Mouse (Mus musculus) heart, postnatal 10 days (tissue): ENCODE data around the gene Txndc12. TPM values are rescaled to one million over a fixed set of nuclear protein-coding genes. Genes with fewer than 3 reads are reported as not detected.

Experiments used
- DNase-seq, 2 experiments: peaks; one replicate each; pipeline ENCODE4 v3.0.0; 2021
- intact Hi-C: fragments of 180-260 bp; cut with DNase I; formaldehyde crosslinking; loops from one replicate; pipeline ENCODE4 v1.15.1; 2025
- total RNA-seq, 2 experiments: library from RNA; stranded (reverse); gene quantifications; 2 replicates each; pipeline ENCODE4 v1.2.3; 2021

Gene Txndc12
- total RNA-seq, result 10 to 100 TPM; 52.4 to 60.3 TPM

DNA sequence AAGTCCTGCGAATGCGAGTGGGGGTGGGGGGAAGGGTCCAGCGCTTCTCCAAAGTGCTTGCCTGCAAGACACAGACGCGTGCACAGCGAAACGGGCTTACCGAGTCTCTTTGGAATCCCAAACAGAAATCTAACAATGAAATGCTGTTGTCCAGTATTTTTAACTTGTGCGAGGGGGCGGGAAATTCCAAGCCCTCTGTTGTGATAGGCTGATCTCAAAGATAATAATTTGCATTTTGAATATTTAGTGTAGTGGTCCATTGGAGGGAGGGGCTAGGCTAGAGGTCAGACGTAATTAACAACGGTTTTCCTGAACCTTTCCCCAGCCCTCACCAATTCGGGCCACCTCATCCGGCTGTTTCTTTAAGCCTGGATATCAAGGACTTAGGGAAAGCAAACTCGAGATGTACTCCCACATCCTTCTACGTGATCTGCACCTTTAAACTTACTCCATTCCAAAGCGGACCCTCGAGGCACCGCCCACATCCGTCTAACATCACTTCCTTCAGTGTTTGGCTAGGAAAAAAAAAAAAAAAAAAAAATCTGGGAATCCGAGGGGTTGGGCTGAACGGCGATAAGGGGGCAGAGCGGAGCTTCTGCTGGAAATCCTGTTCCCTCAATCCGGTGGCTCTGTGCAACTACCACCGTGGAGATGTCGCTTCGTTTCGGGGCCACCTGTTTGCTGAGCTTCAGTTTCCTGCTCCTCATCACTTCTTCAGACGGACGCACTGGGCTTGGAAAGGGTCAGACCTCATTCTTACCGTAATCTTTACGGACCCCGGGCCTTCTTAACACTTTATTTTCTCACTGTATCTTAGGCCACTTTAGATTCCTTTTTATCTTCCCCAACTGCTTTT, at the start of gene Txndc12:
Gene Txndc12, plus strand, starts transcription at position 487 of the 856 bp plus-strand sequence.
- DNase-seq, result peak; percentile 91 to 92
- intact Hi-C loops, result no loop called here

DNA sequence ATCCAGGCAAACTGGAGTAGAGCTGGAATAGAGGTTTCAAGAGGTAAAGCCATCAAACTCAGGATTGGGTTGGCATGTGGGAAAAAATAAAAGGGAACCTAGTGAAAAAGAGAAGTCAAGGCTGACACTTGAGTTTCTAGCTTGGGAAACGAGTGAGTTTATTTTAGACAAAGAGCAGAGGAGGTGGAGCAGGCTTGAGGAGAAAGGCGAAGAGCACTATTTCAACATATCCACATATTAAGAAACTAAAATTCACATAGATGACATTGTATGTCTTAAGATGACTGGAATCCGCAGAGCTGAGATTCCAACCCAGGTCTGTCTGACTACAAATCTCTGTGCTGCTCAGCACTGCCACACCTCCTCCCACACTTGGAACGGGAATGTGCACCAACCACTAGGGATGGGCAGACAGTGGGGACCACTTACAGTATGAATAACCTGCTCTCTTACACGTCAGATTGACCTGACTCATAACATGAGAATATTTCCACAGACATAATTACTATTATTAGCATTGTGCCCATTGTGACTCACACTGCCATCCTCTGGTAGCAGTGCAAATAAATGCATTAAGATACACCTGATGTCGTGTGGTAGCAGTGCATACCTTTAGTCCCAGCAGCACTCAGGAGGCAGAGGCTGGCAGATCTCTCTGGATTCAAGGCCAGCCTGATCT, 45.0 kb upstream of the Txndc12 start:
- DNase-seq, result no peak
- intact Hi-C loops, result no loop called here

- no peak for DNase-seq
- intact Hi-C loops, result no loop called here
These were observed 43.9 kb upstream of the Txndc12 start for GRCm38 (mm10) chr4:108790507-108790906.

DNA sequence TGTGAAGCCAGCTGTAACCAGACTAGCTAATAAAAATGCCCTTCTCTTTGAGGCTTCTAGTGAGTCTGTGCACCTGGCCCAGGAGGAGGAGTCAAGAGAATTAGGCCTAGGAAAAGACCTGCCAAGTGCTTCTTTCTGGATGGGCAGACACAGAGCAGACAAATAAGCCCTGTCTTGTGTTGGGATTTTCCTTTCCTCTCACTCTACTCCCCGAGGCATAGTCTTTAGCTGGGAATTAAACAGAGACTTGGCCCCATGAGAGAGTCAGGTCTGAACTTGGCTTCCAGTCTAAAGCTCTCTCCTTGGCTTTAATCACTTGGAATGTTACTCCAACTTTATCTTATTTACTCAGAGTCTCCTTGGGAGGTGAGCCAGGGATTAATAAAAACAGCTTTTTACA, 40.5 kb upstream of the Txndc12 start:
- DNase-seq, result no peak
- intact Hi-C loops, result no loop called here

DNA sequence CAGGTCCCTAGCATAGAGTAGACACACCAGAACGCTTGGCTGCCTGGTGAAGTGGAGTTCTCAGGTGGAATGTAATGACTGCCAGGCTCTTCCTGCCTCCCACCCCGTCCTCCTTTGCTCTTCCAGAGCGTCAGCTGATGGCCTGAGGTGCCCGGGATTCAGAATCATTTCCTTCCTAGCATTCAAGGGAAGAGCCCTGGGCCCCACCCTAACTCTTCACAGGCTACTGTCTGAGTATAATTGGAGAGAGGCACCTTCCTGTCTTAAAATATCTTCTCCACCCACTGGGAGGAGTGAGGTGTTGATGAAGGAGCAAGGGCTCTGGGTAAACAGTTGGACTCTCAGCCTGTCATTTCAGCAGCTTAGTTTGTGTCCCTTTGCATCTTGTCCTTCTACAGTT, 37.7 kb upstream of the Txndc12 start:
- peak in 1 of 2 experiments; percentile 9 for DNase-seq
- intact Hi-C loops, result no loop called here

GRCm38 (mm10) chr4:108798083-108798830, 36.1 kb upstream of the Txndc12 start:
- peak; percentile 71 to 87 for DNase-seq
- intact Hi-C loops, result loop anchor here (2.0 kb wide), 1 partner anchor 181 kb away; no protein-coding TSS in a partner anchor

DNA sequence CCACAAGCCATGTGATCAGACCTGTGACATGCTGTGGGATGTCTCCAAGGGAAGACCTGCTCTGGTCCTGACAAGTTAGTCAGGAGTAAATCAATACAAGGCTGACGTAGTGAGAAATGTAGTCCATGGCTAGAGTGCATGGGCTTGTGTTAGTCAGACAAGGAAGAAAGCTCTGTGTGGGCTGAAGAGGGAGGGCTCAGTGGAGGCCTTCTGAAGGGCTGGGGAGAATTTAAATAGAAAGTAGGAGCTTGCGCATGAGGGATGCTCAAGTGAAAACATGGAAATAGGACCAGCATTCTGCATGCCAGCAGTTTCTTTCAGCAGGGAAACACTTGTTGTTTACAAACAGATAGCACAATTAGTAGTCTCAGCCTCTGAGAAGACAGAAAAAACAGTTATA, 30.9 kb upstream of the Txndc12 start:
- DNase-seq, result no peak
- intact Hi-C loops, result loop anchor here (5.0 kb wide), 1 partner anchor 64 kb away; no protein-coding TSS in a partner anchor

- intact Hi-C loops, result no loop called here
These were observed 23.3 kb upstream of the Txndc12 start for GRCm38 (mm10) chr4:108811142-108811541.

DNA sequence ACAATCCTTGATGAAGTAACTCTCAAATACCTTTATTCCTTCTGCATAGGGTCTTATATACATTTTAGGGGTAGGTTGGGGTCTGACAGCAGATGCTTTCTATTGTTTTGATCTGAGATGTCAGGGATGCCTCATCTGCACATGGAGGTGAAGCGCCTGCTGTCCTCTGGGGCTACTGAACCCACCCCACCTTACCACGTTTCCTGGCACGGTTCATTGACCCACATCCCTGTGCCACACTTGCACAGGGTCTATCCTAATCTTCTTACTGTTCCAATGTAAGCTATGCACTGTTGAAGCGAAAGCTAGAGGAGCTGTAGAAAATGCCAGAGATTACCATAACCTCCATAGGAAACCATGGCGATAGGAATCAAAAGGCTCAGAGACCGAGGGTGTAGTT, 22.9 kb upstream of the Txndc12 start:
- DNase-seq, result no peak
- intact Hi-C loops, result no loop called here

More at GRCm38 (mm10) chr4:108811142-108811541, 23.3 kb upstream of the Txndc12 start:
- no peak for DNase-seq

- DNase-seq, result no peak
- intact Hi-C loops, result no loop called here
These were observed 8.7 kb upstream of the Txndc12 start for GRCm38 (mm10) chr4:108825677-108826076.

DNA sequence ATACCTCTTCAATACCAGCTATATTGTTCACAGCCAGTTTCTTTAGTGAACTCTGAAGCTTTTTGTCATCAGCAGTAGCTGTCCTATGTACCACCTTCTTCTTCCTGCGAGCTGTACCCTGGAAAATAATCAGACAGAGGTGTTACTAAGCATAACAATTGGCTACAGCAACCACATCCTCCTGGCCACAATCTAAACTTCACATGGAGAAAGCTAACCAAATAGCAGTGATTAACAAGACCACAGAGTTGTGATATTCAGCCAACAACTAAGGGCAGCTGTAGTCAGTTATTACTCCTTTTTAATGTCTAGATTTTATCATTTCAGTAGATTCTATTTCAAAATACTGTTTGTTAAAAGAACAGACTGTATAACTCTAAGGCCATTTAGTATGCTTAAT, 8.3 kb upstream of the Txndc12 start:
- DNase-seq, result no peak
- intact Hi-C loops, result no loop called here

DNA sequence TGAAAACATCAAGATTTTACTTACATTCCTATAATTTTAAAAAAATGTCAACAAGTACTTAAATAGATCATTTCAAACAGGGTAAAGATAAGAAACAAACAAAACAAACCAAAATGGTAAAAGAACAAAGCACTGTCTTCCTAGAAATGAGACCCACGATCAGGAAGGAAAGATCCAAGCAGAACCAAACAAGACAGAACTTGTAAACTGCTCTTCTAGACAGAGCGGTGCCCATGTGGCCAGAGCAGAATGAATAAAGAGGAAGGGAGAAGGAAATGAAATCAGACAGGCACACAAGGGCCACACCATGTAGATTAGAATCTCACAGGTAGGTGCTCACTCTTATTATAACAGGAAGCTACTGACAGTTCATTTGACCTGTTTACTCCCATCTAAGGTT, 7.8 kb upstream of the Txndc12 start:
- no peak for DNase-seq

DNA sequence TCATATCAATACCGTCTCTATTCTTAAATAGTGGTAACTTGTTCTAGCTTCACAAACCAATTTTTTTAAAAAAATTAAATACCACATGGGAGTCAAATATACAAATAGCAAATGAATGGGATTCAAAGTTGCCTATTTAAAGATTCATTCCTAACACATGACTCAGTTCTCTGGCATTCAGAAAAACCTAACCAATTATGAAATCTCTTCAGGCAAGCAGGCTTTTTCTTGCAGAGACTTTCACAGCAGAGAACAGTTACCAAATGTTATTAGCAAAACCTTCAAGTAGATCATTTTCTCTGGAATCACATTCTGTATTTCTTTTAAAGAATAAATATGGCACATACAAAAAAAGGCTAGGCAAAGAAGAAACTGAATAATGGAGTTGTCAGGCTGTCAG, 3.7 kb upstream of the Txndc12 start:
- intact Hi-C loops, result no loop called here
- DNase-seq, result no peak

More for the DNA sequence above, 7.8 kb upstream of the Txndc12 start:
- intact Hi-C loops, result no loop called here

DNA sequence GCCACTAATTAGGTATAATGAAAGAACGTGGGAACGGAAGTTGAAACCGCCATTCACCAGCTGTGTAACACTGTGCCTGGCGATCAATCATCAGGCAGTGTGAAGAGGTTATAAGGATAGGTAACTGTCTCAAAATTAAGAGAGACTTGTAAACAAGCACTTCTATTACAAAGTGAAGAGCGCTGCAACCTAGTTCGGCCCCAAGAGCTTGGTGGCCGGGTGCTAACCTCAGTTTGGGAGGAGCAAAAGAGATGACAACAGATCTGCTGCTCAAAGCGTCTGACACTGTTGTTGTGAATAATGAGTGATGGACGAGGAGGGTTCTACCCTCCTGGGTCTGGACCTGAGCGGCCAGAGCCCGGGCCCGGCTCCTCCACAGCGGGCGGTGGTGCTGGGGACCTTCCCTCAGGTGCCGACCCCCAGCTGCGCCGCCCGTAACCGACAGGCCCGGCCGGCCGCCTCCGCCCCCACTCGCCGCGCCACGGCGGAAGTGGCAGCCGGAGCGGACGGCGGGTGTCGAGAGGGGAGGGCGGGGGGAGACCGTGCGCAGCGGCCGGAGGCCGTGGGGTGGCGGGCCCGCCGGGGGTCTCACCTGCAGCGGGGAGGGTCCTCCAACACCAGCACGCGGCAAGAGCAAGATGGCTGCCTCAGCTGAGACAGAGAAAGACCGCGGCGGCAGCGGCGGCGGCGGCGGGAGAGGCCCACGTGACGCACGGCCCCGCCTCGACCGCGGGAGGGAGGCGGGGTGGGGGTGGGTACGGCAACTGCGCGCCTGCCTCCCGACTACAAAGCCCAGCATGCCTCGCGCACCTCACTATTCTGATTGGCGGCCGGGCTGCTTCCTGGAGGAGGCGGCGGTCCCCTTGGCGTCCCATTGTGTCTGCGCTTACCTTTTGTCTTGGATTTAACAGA, 1.2 kb upstream of the Txndc12 start, which contains the start of gene Btf3l4:
Gene Btf3l4, minus strand, starts transcription at position 699 of the 912 bp plus-strand sequence.
- DNase-seq, result peak; percentile 91
- intact Hi-C loops, result no loop called here

DNA sequence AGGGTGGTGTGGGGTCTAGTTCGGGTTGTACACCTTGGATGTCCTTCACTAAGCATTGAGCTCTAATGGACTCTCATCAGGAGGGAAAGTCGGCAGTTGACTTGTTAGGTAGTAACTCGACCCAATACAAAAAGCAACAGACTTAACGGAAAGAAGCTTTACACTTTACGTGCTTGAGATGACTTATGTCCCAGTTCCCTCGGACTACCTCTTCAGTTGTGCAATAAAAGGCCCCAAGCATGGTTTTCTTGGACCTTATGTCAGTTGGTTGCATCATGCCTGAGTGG, 630 bp upstream of the Txndc12 start:
- DNase-seq, result no peak
- intact Hi-C loops, result no loop called here

GRCm38 (mm10) chr4:108834971-108835311, 540 bp downstream of the Txndc12 start:
- intact Hi-C loops, result loop anchor here (1.0 kb wide), 1 partner anchor 12 kb away; the partner anchor contains the start of gene Kti12
- DNase-seq, result peak; percentile 51 to 57

DNA sequence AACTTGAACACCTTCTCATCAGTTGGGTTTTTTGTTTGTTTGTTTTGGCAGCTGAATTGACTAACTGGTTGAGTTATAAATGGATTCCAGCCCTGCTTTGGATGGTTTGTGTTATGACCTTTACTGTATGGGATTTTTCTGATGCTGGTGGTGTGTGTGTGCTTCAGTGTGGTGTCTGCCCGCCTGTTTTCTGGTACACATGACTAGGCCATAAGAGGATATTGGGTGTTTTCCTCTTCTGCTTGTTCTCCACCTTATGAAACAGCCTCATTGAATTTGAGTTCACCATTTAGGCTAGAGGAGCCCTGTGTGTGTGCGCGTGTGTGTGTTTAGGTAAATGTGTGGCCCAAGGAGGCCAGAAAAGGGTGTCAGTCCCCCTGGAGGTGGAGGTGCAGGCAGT, 1.1 kb downstream of the Txndc12 start:
- intact Hi-C loops, result loop anchor here (1.0 kb wide), 1 partner anchor 12 kb away; the partner anchor contains the start of gene Kti12
- no peak for DNase-seq

DNA sequence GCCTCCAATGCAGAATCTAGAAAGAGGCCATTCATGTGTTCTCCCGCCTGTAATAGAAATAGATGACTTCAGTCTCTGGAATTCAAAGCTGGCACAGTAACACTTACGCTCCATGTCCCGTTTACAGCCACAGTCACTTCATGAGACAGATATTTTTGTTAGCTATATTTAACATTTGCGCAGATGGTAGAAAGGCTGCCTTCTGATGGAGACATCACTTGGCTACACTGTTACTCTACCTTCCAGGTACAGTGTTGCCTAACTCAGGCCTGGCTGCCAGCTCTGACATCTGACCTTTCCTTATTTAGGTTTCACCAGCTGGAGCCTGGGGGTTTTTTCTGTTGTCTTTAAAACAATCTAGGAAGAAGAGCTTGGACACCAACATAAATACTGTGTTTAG, 3.6 kb downstream of the Txndc12 start:
- intact Hi-C loops, result no loop called here
- peak; percentile 50 to 69 for DNase-seq

DNA sequence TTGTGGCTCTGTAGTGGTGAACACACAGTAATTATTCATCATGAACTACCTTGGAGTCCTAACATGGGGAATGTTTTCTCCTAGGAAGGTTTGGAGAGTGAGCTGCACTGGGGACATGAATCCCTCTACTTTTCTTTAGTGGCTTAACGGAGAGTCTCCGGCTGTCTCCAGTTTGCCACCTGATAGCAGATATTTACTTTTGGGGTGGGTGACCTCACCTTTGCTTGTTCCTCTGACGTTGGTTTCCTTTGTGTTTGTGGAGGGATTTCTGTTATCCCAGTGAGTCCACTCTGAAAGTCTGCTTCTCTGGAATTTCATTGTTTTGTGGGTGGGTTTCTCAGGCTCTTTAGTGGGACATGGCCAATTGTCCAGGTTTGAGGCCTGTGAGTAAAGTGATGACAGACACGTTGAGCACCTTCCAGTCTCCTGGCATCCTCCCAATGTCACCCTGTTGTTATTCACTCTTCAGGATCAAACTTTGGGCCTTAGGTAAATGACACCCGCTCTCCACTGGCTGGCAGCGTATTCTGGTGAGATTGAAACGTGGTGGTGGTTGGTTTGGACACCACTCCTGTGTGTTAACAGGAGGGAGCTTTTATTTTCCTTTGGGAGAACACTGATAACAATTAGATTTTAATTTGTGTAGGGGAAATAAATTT, 7.6 kb downstream of the Txndc12 start:
- DNase-seq, result no peak
- intact Hi-C loops, result no loop called here

- intact Hi-C loops, result no loop called here
- DNase-seq, result no peak
These were observed 8.9 kb downstream of the Txndc12 start for GRCm38 (mm10) chr4:108843336-108843735.
